Mouse (Mus musculus): Measurements from ENCODE around the gene Gm10638.

- TF ChIP-seq CTCF (IDR thresholded peaks at IDR 0.05; ENCODE audit: low read depth, low read length) (no peak), POLR2A (IDR thresholded peaks at IDR 0.05; ENCODE audit: extremely low read depth, insufficient read depth, low read length) (no peak)
Measured at GRCm38 (mm10) chr8:86698811-86699421, 46.6 kb upstream of the Gm10638 start.

Measured in liver, adult 2 months (tissue).